Mouse (Mus musculus): ENCODE results near the gene Ccr3.

DNA sequence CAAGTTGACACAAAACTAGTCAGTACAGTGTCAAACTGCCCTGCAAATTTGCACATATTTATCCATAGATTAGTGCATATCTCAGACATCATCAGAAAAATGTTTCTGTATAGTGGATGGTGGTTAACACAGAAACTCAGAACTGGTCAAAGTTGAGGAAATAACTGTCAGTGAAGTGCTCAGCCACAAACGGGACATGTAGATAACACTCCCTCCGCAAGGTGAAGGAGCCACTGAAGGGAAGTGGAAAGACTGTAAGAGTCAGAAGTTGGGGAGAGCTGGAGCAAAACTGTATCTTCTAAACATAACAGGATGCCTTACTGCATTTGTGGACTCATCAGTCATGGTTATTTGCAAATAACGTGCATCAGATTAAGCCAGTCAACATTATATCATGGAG is 24.1 kb upstream of the Ccr3 start:
- TF ChIP-seq POLR2AphosphoS2 (IDR thresholded peaks at IDR 0.05; ENCODE audit: insufficient read length, low read depth) (no peak), USF1 (IDR thresholded peaks at IDR 0.05; ENCODE audit: low read depth) (no peak), MAX (IDR thresholded peaks at IDR 0.05; ENCODE audit: low read depth) (no peak), POLR2A (IDR thresholded peaks at IDR 0.05; ENCODE audit: insufficient read length, low read depth) (no peak), MYOG (IDR thresholded peaks at IDR 0.05; ENCODE audit: control insufficient read depth in 1 of 3, insufficient read depth in 1 of 3, insufficient read length in 2 of 3, low read depth in 2 of 3) (no peak), TCF12 (IDR thresholded peaks at IDR 0.05; ENCODE audit: insufficient read depth, poor library complexity, severe bottlenecking) (no peak), MYOD1 (IDR thresholded peaks at IDR 0.05; ENCODE audit: control insufficient read depth in 1 of 3, insufficient read length in 2 of 3, low read depth in 2 of 3) (no peak)

All from myocyte (in vitro differentiated cells).